ENCODE assay signal across 8 mouse cellular contexts in the genomic region with DNA sequence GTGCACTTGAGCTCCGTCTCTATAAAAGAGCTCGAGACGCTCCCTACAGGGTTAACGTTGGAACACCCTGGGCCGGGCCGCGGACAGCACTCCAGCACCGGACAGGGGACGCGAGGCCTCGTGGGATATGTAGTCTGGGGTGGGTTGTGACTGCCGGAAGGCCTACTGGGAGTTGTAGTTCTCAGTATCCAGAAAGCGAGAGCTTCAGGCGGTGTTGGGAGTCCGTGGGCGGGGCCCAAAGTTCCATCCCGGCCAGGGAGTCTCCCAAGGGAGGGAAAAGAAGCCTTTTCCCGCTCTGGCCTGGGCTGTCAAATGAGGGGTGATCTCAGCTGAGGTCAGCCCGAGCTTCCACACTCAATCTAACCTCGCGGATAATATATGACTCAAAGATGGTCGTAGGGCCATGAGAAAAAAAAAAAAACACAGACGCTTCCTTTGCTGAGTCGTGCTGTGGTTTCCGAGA. TPM values are rescaled to one million over a fixed set of nuclear protein-coding genes. Genes with fewer than 3 reads are reported as not detected.
A peak's percentile ranks its signal among the peaks of the same experiment; 100 is the strongest.
DNase-seq lines count a peak whose midpoint lies in the region; ATAC-seq and TF ChIP-seq lines count a peak whose summit lies in the region.

No protein-coding gene starts in this region.

- H3K9ac ChIP-seq in kidney, embryonic 15.5 days = peak overlapping the region; percentile 63

- peak; percentile 95 for ATAC-seq in kidney, embryonic 15.5 days (replicated peaks; ENCODE audit: low FRiP score)
- ATAC-seq in monocyte, adult 5-6 weeks (replicated peaks; ENCODE audit: insufficient number of reproducible peaks, low FRiP score, low TSS enrichment, poor library complexity, severe bottlenecking) = peak; percentile 95

- H3K27ac ChIP-seq in bone marrow macrophage, adult 2 months (ENCODE audit: insufficient read depth, low read depth, low read length) = peak overlapping the region; percentile 75
- peak overlapping the region; percentile 90 for H3K27ac ChIP-seq in embryonic fibroblast, embryonic 13.5 days (ENCODE audit: insufficient read depth, low read length)
- H3K27ac ChIP-seq in heart, embryonic 10.5 days = peak overlapping the region; percentile 92
- peak overlapping the region; percentile 94 for H3K27ac ChIP-seq in kidney, embryonic 15.5 days

- H3K27me3 ChIP-seq in heart, embryonic 10.5 days (ENCODE audit: insufficient read depth, poor library complexity, severe bottlenecking) = peaks cover 18% of the 10 kb centered on the region
- H3K27me3 ChIP-seq in kidney, embryonic 15.5 days = no peaks in the 10 kb centered on the region

- no peak for TF ChIP-seq CTCF in bone marrow macrophage, adult 2 months (IDR thresholded peaks at IDR 0.05; ENCODE audit: low read depth, low read length)
- TF ChIP-seq CTCF in embryonic fibroblast, embryonic 13.5 days (IDR thresholded peaks at IDR 0.05; ENCODE audit: borderline replicate concordance, insufficient read depth, low read length) = no peak

- DNase-seq in A20 (ENCODE audit: low read depth, low spot score) (peak; percentile 94), liver (peak; percentile 94)
- DNase-seq in heart, embryonic 10.5 days (ENCODE audit: low spot score) = peak; percentile 97
- peak; percentile 89 to 92 for DNase-seq in spleen, postnatal 4 days (ENCODE audit: low spot score in 2 of 2)

- WGBS in heart, embryonic 10.5 days = under 1% methylated on average over 25 of the region's 25 CpGs
- WGBS in kidney, embryonic 15.5 days = under 1% methylated on average over 25 of the region's 25 CpGs

- peak overlapping the region; percentile 77 for H3K4me3 ChIP-seq in bone marrow macrophage, adult 2 months (ENCODE audit: insufficient read depth, low read length)
- H3K4me3 ChIP-seq in embryonic fibroblast, embryonic 13.5 days (ENCODE audit: insufficient read depth, low read length) = peak overlapping the region; percentile 48
- peak overlapping the region; percentile 76 for H3K4me3 ChIP-seq in heart, embryonic 10.5 days
- peak overlapping the region; percentile 65 for H3K4me3 ChIP-seq in kidney, embryonic 15.5 days (replicated peaks)

- peaks cover 34% of the 10 kb centered on the region for H3K36me3 ChIP-seq in heart, embryonic 10.5 days
- H3K36me3 ChIP-seq in kidney, embryonic 15.5 days = peaks cover 32% of the 10 kb centered on the region

- no peak for TF ChIP-seq POLR2A in bone marrow macrophage, adult 2 months (IDR thresholded peaks at IDR 0.05; ENCODE audit: borderline replicate concordance, low read depth, low read length)
- TF ChIP-seq POLR2A in embryonic fibroblast, embryonic 13.5 days (IDR thresholded peaks at IDR 0.05; ENCODE audit: low read depth, low read length) = no peak; the same call in none of the 2 replicates

- peaks cover 16% of the 10 kb centered on the region for H3K4me1 ChIP-seq in bone marrow macrophage, adult 2 months (ENCODE audit: control insufficient read depth, insufficient read depth, low read length)
- H3K4me1 ChIP-seq in embryonic fibroblast, embryonic 13.5 days (ENCODE audit: control insufficient read depth, insufficient read depth, low read length) = peaks cover 6% of the 10 kb centered on the region
- peaks cover 57% of the 10 kb centered on the region for H3K4me1 ChIP-seq in heart, embryonic 10.5 days
- peaks cover 50% of the 10 kb centered on the region for H3K4me1 ChIP-seq in kidney, embryonic 15.5 days

- peaks cover 4% of the 10 kb centered on the region; the same call in 1 of the 2 replicates for H3K9me3 ChIP-seq in heart, embryonic 10.5 days
- no peaks in the 10 kb centered on the region for H3K9me3 ChIP-seq in kidney, embryonic 15.5 days (replicated peaks)

- peak overlapping the region; percentile 87 for H3K4me2 ChIP-seq in kidney, embryonic 15.5 days

RNA-seq across cellular contexts. Expression of a gene that starts 0.9 kb away (rescaled TPM):
- 7.8 and 8.0 TPM in 2 replicates for polyA plus RNA-seq in bone marrow macrophage, adult 2 months (2012; ENCODE audit: insufficient read depth, insufficient read length, missing spikeins)
- polyA plus RNA-seq in embryonic fibroblast, embryonic 13.5 days (2011; ENCODE audit: insufficient read length, low read depth, missing spikeins) = 22.4 and 23.2 TPM in 2 replicates
- 14.6 and 18.7 TPM in 2 replicates for polyA plus RNA-seq in heart, embryonic 10.5 days (2016; fragmentation: Nextera tagmentation; extraction: Ambion mirVana)
- polyA plus RNA-seq in kidney, embryonic 15.5 days (2015; fragmentation: Nextera tagmentation; extraction: Ambion mirVana) = 22.8 TPM in 2 replicates
- 5.8 to 10.2 TPM (median 5.9 TPM) in 3 replicates for total RNA-seq in monocyte, adult 5-6 weeks (2017)

RNA-seq across cellular contexts. Expression of a gene that starts 25.4 kb away (rescaled TPM):
- polyA plus RNA-seq in bone marrow macrophage, adult 2 months (2012; ENCODE audit: insufficient read depth, insufficient read length, missing spikeins) = 57.9 and 62.2 TPM in 2 replicates
- 88.0 and 105 TPM in 2 replicates for polyA plus RNA-seq in embryonic fibroblast, embryonic 13.5 days (2011; ENCODE audit: insufficient read length, low read depth, missing spikeins)
- 126 and 148 TPM in 2 replicates for polyA plus RNA-seq in heart, embryonic 10.5 days (2016; fragmentation: Nextera tagmentation; extraction: Ambion mirVana)
- 183 and 188 TPM in 2 replicates for polyA plus RNA-seq in kidney, embryonic 15.5 days (2015; fragmentation: Nextera tagmentation; extraction: Ambion mirVana)
- total RNA-seq in monocyte, adult 5-6 weeks (2017) = 208 to 281 TPM (median 261 TPM) in 3 replicates

RNA-seq across cellular contexts. Expression of a gene that starts 37.9 kb away (rescaled TPM):
- 6.9 and 7.8 TPM in 2 replicates for polyA plus RNA-seq in bone marrow macrophage, adult 2 months (2012; ENCODE audit: insufficient read depth, insufficient read length, missing spikeins)
- polyA plus RNA-seq in embryonic fibroblast, embryonic 13.5 days (2011; ENCODE audit: insufficient read length, low read depth, missing spikeins) = 13.1 and 15.6 TPM in 2 replicates
- 35.6 and 47.2 TPM in 2 replicates for polyA plus RNA-seq in heart, embryonic 10.5 days (2016; fragmentation: Nextera tagmentation; extraction: Ambion mirVana)
- 10.9 and 12.5 TPM in 2 replicates for polyA plus RNA-seq in kidney, embryonic 15.5 days (2015; fragmentation: Nextera tagmentation; extraction: Ambion mirVana)
- 20.6 to 37.7 TPM (median 29.0 TPM) in 3 replicates for total RNA-seq in monocyte, adult 5-6 weeks (2017)

Comparison
In these comparisons a context has a peak if more than half of its experiments do, and no peak if none do; other contexts are left out.
1. Peak in every context shown above with its lines: DNase-seq, ATAC-seq, H3K4me3 ChIP-seq and H3K27ac ChIP-seq.